Comparison of ENCODE assay signal across 21 mouse cellular contexts in genomic region chr6:87991216-87991615, GRCm38 (mm10). TPM values are rescaled to one million over a fixed set of nuclear protein-coding genes. Genes with fewer than 3 reads are reported as not detected.
"Had no signal": no experiment of that assay in that cellular context is flagged by ENCODE, and none has a peak within 500 bp of the region (broad histone marks: within the 10 kb centered on the region; RNA-seq: fewer than 3 reads in every experiment).

No protein-coding gene starts in this region.

- H3K4me3 ChIP-seq: layer of hippocampus, adult 2 months; limb, embryonic 10.5 days; limb, embryonic 13.5 days; liver, embryonic 12.5 days; liver, embryonic 15.5 days; midbrain, embryonic 10.5 days; midbrain, embryonic 13.5 days; stomach, embryonic 15.5 days had no signal

- H3K4me2 ChIP-seq: limb, embryonic 13.5 days; liver, embryonic 12.5 days; liver, embryonic 15.5 days; midbrain, embryonic 13.5 days; stomach, embryonic 15.5 days had no signal

- DNase-seq: kidney, adult 2 months; kidney, postnatal 25 days; layer of hippocampus, adult 9-11 months; liver; lung, adult 2 months; lung, postnatal 14 days; lung, postnatal 4 days; right cerebral cortex, postnatal 4 days; thymus, postnatal 25 days had no signal

- H3K27ac ChIP-seq: kidney, postnatal 0 days; layer of hippocampus, adult 2 months; limb, embryonic 10.5 days; limb, embryonic 13.5 days; liver, embryonic 15.5 days; midbrain, embryonic 13.5 days; stomach, embryonic 15.5 days had no signal

- H3K36me3 ChIP-seq: liver, embryonic 12.5 days; liver, embryonic 15.5 days; stomach, embryonic 15.5 days had no signal

- ATAC-seq: intestine, postnatal 0 days; liver, embryonic 12.5 days; midbrain, embryonic 13.5 days; midbrain, embryonic 16.5 days had no signal

- H3K27me3 ChIP-seq: limb, embryonic 13.5 days; liver, embryonic 15.5 days; midbrain, embryonic 13.5 days; stomach, embryonic 15.5 days had no signal

RNA-seq across cellular contexts. Expression of gene H1fx, which starts 9.8 kb away (rescaled TPM):
- total RNA-seq: monocyte, adult 5-6 weeks had no signal
